Mouse (Mus musculus): Measurements from ENCODE around the gene Plod3. TPM values are rescaled to one million over a fixed set of nuclear protein-coding genes. Genes with fewer than 3 reads are reported as not detected.

Gene Plod3
- polyA plus RNA-seq, 1 experiment = 15.3 TPM

GRCm38 (mm10) chr5:136973670-136974069 is 13.1 kb upstream of the Plod3 start:
- Histone ChIP-seq H3K4me1 (ENCODE audit: control insufficient read depth, insufficient read depth, low read length) (no peaks in the 10 kb centered on the region), H3K36me3 (ENCODE audit: control insufficient read depth, insufficient read depth, low read length) (no peaks in the 10 kb centered on the region), H3K27ac (ENCODE audit: control insufficient read depth, insufficient read depth, low read depth, low read length) (no peak overlapping the region), H3K27me3 (ENCODE audit: control insufficient read depth, insufficient read depth, low read length) (no peaks in the 10 kb centered on the region), H3K4me3 (ENCODE audit: control insufficient read depth, low read depth, low read length) (no peak overlapping the region)
- TF ChIP-seq CTCF (IDR thresholded peaks at IDR 0.05; ENCODE audit: control insufficient read depth, insufficient read depth, insufficient replicate concordance, low read depth, low read length) = no peak
- TF ChIP-seq POLR2A (IDR thresholded peaks at IDR 0.05; ENCODE audit: control insufficient read depth, low read depth, low read length) = no peak

- Histone ChIP-seq H3K27me3 (ENCODE audit: control insufficient read depth, insufficient read depth, low read length) (no peaks in the 10 kb centered on the region), H3K4me3 (ENCODE audit: control insufficient read depth, low read depth, low read length) (no peak overlapping the region), H3K4me1 (ENCODE audit: control insufficient read depth, insufficient read depth, low read length) (0 out of 2 replicates have a peak, but pooled peaks cover 2% of the 10 kb centered on the region), H3K36me3 (ENCODE audit: control insufficient read depth, insufficient read depth, low read length) (no peaks in the 10 kb centered on the region), H3K27ac (ENCODE audit: control insufficient read depth, insufficient read depth, low read depth, low read length) (no peak overlapping the region)
- no peak for TF ChIP-seq POLR2A (IDR thresholded peaks at IDR 0.05; ENCODE audit: control insufficient read depth, low read depth, low read length)
- no peak for TF ChIP-seq CTCF (IDR thresholded peaks at IDR 0.05; ENCODE audit: control insufficient read depth, insufficient read depth, insufficient replicate concordance, low read depth, low read length)
These were observed 9.1 kb upstream of the Plod3 start for GRCm38 (mm10) chr5:136977769-136978168.

- Histone ChIP-seq H3K27ac (ENCODE audit: control insufficient read depth, insufficient read depth, low read depth, low read length) (no peak overlapping the region), H3K27me3 (ENCODE audit: control insufficient read depth, insufficient read depth, low read length) (no peaks in the 10 kb centered on the region), H3K36me3 (ENCODE audit: control insufficient read depth, insufficient read depth, low read length) (no peaks in the 10 kb centered on the region; the same call in 1 of the 2 replicates), H3K4me1 (ENCODE audit: control insufficient read depth, insufficient read depth, low read length) (0 out of 2 replicates have a peak, but pooled peaks cover 2% of the 10 kb centered on the region), H3K4me3 (ENCODE audit: control insufficient read depth, low read depth, low read length) (no peak overlapping the region)
- TF ChIP-seq POLR2A (IDR thresholded peaks at IDR 0.05; ENCODE audit: control insufficient read depth, low read depth, low read length) (no peak), CTCF (IDR thresholded peaks at IDR 0.05; ENCODE audit: control insufficient read depth, insufficient read depth, insufficient replicate concordance, low read depth, low read length) (no peak)
These were observed 7.1 kb upstream of the Plod3 start for GRCm38 (mm10) chr5:136979762-136980161.

DNA sequence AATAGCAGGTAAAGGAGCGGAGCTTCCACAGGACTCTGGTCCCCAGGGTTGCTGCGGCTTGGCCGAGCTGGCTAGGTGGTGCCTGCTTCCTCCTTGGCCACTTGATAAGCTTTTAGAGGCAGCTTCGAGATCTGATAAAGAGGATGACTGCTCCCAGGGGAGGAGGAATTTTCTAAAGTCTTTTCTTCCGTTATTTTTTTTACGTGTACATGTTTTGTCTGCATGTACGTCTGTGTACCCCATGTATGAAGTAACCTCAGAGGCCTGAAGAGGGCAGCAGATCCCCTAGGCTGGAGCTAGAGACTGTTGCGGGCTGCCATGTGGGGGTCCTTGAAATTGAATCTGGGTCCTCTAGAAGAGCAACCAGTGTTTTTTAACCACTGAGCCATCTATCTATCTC is 5.8 kb upstream of the Plod3 start:
- no peaks in the 10 kb centered on the region for H3K27me3 ChIP-seq (ENCODE audit: control insufficient read depth, insufficient read depth, low read length)
- TF ChIP-seq POLR2A (IDR thresholded peaks at IDR 0.05; ENCODE audit: control insufficient read depth, low read depth, low read length) = no peak
- no peak for TF ChIP-seq CTCF (IDR thresholded peaks at IDR 0.05; ENCODE audit: control insufficient read depth, insufficient read depth, insufficient replicate concordance, low read depth, low read length)
- no peaks in the 10 kb centered on the region; the same call in 1 of the 2 replicates for H3K36me3 ChIP-seq (ENCODE audit: control insufficient read depth, insufficient read depth, low read length)
- peaks cover 2% of the 10 kb centered on the region; the same call in 1 of the 2 replicates for H3K4me1 ChIP-seq (ENCODE audit: control insufficient read depth, insufficient read depth, low read length)
- H3K27ac ChIP-seq (ENCODE audit: control insufficient read depth, insufficient read depth, low read depth, low read length) = no peak overlapping the region
- no peak overlapping the region for H3K4me3 ChIP-seq (ENCODE audit: control insufficient read depth, low read depth, low read length)

DNA sequence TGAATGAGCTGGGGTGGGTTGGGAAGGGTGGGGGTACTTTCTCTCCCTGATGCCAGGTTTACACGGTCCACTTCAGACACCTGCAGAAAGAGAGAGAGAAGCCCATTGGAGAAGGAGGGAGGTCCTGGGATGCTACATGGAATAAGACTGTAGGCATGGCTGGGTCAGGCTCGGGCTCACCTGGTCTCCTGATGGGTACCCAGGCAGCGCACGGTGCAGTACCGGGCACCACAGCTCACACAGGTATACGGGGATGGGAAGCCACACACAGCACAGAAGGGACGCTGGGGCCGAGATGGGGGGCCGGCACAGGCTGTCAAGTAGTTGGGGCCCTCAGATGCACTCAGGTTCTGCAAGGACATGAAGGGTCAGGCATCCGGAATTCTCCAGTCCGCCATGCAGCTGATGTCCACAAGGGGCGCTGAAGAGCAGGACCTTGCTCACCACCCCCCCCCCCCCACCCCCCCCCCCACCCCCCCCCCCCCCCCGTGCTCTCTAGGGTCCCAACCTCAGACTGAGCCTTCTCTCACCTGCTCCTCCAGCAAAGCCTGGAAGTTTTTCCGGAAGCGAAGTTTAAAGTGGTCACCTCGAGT is 4.4 kb upstream of the Plod3 start:
- H3K27me3 ChIP-seq (ENCODE audit: control insufficient read depth, insufficient read depth, low read length) = no peaks in the 10 kb centered on the region
- TF ChIP-seq POLR2A (IDR thresholded peaks at IDR 0.05; ENCODE audit: control insufficient read depth, low read depth, low read length) (no peak), CTCF (IDR thresholded peaks at IDR 0.05; ENCODE audit: control insufficient read depth, insufficient read depth, insufficient replicate concordance, low read depth, low read length) (peak; percentile 52; the same call in 1 of the 2 replicates)
- H3K36me3 ChIP-seq (ENCODE audit: control insufficient read depth, insufficient read depth, low read length) = no peaks in the 10 kb centered on the region; the same call in 1 of the 2 replicates
- no peak overlapping the region for H3K4me3 ChIP-seq (ENCODE audit: control insufficient read depth, low read depth, low read length)
- no peak overlapping the region for H3K27ac ChIP-seq (ENCODE audit: control insufficient read depth, insufficient read depth, low read depth, low read length)
- H3K4me1 ChIP-seq (ENCODE audit: control insufficient read depth, insufficient read depth, low read length) = peaks cover 7% of the 10 kb centered on the region

- TF ChIP-seq POLR2A (IDR thresholded peaks at IDR 0.05; ENCODE audit: control insufficient read depth, low read depth, low read length) = no peak
- TF ChIP-seq CTCF (IDR thresholded peaks at IDR 0.05; ENCODE audit: control insufficient read depth, insufficient read depth, insufficient replicate concordance, low read depth, low read length) = no peak
- Histone ChIP-seq H3K27ac (ENCODE audit: control insufficient read depth, insufficient read depth, low read depth, low read length) (no peak overlapping the region), H3K27me3 (ENCODE audit: control insufficient read depth, insufficient read depth, low read length) (no peaks in the 10 kb centered on the region), H3K4me3 (ENCODE audit: control insufficient read depth, low read depth, low read length) (no peak overlapping the region), H3K36me3 (ENCODE audit: control insufficient read depth, insufficient read depth, low read length) (no peaks in the 10 kb centered on the region; the same call in 1 of the 2 replicates), H3K4me1 (ENCODE audit: control insufficient read depth, insufficient read depth, low read length) (peaks cover 15% of the 10 kb centered on the region)
These were observed 2.0 kb upstream of the Plod3 start for GRCm38 (mm10) chr5:136984828-136985227.

DNA sequence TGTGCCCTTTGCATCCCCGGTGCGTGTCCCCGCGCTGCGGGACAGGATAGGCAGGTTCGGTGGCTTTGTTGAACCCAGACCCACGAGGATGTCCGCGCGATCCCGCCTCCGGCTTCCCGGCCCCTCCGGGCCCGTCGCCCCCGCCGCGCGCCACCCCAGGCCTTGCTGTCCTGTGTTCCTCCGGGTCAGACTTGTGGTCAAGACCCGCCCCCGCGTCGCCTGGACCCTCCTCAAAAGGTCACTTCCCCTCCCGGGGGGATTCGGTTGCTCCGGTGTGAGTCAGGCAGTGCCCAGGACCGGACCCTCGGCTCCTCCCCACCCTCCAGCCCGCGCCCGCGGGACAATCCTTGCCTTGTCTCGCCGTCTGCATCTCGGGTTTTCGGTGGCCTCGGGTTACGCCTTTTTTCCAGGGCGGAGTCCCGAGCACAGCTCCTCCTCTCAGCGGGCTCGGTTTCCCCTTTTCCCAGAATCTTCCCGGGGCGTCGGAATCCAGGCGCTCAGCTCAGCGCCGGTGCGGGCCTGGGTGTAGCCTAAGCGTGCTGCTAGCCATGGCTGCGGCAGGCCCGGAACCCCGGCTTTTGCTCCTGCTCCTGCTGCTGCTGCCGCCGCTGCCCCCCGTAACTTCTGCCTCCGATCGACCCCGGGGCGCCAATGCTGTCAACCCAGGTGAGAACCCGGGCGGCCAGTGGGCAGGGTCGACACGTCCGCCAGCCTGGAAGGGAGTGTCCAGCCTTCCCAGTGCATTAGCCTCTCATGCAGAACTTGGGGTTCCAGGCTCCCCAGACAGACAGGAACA is 517 bp downstream of the Plod3 start:
- Histone ChIP-seq H3K4me1 (ENCODE audit: control insufficient read depth, insufficient read depth, low read length) (peaks cover 15% of the 10 kb centered on the region), H3K4me3 (ENCODE audit: control insufficient read depth, low read depth, low read length) (peak overlapping the region; percentile 94), H3K27me3 (ENCODE audit: control insufficient read depth, insufficient read depth, low read length) (no peaks in the 10 kb centered on the region), H3K27ac (ENCODE audit: control insufficient read depth, insufficient read depth, low read depth, low read length) (peak overlapping the region; percentile 51), H3K36me3 (ENCODE audit: control insufficient read depth, insufficient read depth, low read length) (no peaks in the 10 kb centered on the region; the same call in 1 of the 2 replicates)
- TF ChIP-seq POLR2A (IDR thresholded peaks at IDR 0.05; ENCODE audit: control insufficient read depth, low read depth, low read length) = no peak
